Mouse (Mus musculus) heart, embryonic 10.5 days (tissue): ENCODE results near the gene Myo1c. TPM values are rescaled to one million over a fixed set of nuclear protein-coding genes. Genes with fewer than 3 reads are reported as not detected.

Experiments
- DNase-seq: peaks from one replicate; pipeline ENCODE4 v3.0.0-alpha.2; 2017; ENCODE audit warnings: low spot score
- H3K27ac ChIP-seq: fragments of 300-500 bp; sonication (generic); 2 replicates; pipeline ENCODE4 v1.5.1; 2016; ENCODE audit warnings: mild to moderate bottlenecking
- H3K27me3 ChIP-seq: fragments of 300-500 bp; sonication (generic); 2 replicates; pipeline ENCODE4 v1.6.1; 2016; ENCODE audit warnings: mild to moderate bottlenecking; ENCODE audit not compliant: poor library complexity, insufficient read depth, severe bottlenecking
- H3K36me3 ChIP-seq: fragments of 300-500 bp; sonication (generic); 2 replicates; pipeline ENCODE4 v1.6.1; 2016; ENCODE audit warnings: mild to moderate bottlenecking, moderate library complexity
- H3K4me1 ChIP-seq: fragments of 300-500 bp; sonication (generic); 2 replicates; pipeline ENCODE4 v1.6.1; 2016; ENCODE audit warnings: mild to moderate bottlenecking
- H3K4me3 ChIP-seq: fragments of 300-500 bp; sonication (generic); 2 replicates; pipeline ENCODE4 v1.5.1; 2016; ENCODE audit warnings: mild to moderate bottlenecking, moderate library complexity
- H3K9me3 ChIP-seq: fragments of 300-500 bp; sonication (generic); 2 replicates; pipeline ENCODE4 v1.6.1; 2016; ENCODE audit warnings: mild to moderate bottlenecking, moderate library complexity
- WGBS: fragments of 180-500 bp; shearing (Covaris S2); methylation state at CpG from one replicate; pipeline ENCODE4 v1.1.7; 2016; 5-methylcytosine and 5-hydroxymethylcytosine counted together
- polyA plus RNA-seq: library from polyadenylated mRNA; unstranded; fragments of >200 nt; fragmentation: Nextera tagmentation; extraction: Ambion mirVana; gene quantifications from 2 replicates; pipeline ENCODE4 v1.2.1, GENCODE M21; 2016

The Myo1c gene
- polyA plus RNA-seq, 1 experiment from 2014 or later = 55.3 TPM

- Histone ChIP-seq H3K9me3 (no peaks in the 10 kb centered on the region), H3K4me3 (peak overlapping the region; percentile 84), H3K27ac (peak overlapping the region; percentile 96), H3K36me3 (peaks cover 4% of the 10 kb centered on the region), H3K27me3 (no peaks in the 10 kb centered on the region), H3K4me1 (peaks cover 76% of the 10 kb centered on the region)
- no peak for DNase-seq
- WGBS = 21% methylated on average over 20 of the region's 20 CpGs
Measured at GRCm38 (mm10) chr11:75652222-75652941, 2.1 kb downstream of the Myo1c start.

- no peaks in the 10 kb centered on the region for H3K27me3 ChIP-seq
- H3K36me3 ChIP-seq = peaks cover 11% of the 10 kb centered on the region
- H3K4me1 ChIP-seq = peaks cover 80% of the 10 kb centered on the region
- DNase-seq = no peak
- 23% methylated on average over 14 of the region's 14 CpGs for WGBS
- peak overlapping the region; percentile 84 for H3K4me3 ChIP-seq
- no peaks in the 10 kb centered on the region for H3K9me3 ChIP-seq
- peak overlapping the region; percentile 96 for H3K27ac ChIP-seq
Measured at GRCm38 (mm10) chr11:75652942-75653684, 2.8 kb downstream of the Myo1c start.

GRCm38 (mm10) chr11:75653781-75654470, 3.6 kb downstream of the Myo1c start:
- H3K4me3 ChIP-seq = peak overlapping the region; percentile 84
- H3K9me3 ChIP-seq = no peaks in the 10 kb centered on the region
- peak overlapping the region; percentile 96 for H3K27ac ChIP-seq
- H3K27me3 ChIP-seq = no peaks in the 10 kb centered on the region
- H3K36me3 ChIP-seq = peaks cover 19% of the 10 kb centered on the region
- under 1% methylated on average over 42 of the region's 45 CpGs for WGBS
- peaks cover 78% of the 10 kb centered on the region for H3K4me1 ChIP-seq
- peak; percentile 96 for DNase-seq

- H3K27ac ChIP-seq = peak overlapping the region; percentile 96
- peaks cover 27% of the 10 kb centered on the region for H3K36me3 ChIP-seq
- no peaks in the 10 kb centered on the region for H3K9me3 ChIP-seq
- no peaks in the 10 kb centered on the region for H3K27me3 ChIP-seq
- H3K4me3 ChIP-seq = peak overlapping the region; percentile 84
- WGBS = 29% methylated on average over 25 of the region's 25 CpGs
- peaks cover 73% of the 10 kb centered on the region for H3K4me1 ChIP-seq
- DNase-seq = peak; percentile 82
Measured at GRCm38 (mm10) chr11:75654471-75655390, 4.4 kb downstream of the Myo1c start.

- Histone ChIP-seq H3K4me3 (peak overlapping the region; percentile 84), H3K27ac (peak overlapping the region; percentile 96), H3K27me3 (no peaks in the 10 kb centered on the region), H3K9me3 (no peaks in the 10 kb centered on the region), H3K36me3 (peaks cover 39% of the 10 kb centered on the region), H3K4me1 (peaks cover 66% of the 10 kb centered on the region)
- DNase-seq = peak; percentile 93
- 1% methylated on average over 70 of the region's 78 CpGs for WGBS
Measured at GRCm38 (mm10) chr11:75655621-75656545, 5.6 kb downstream of the Myo1c start.

GRCm38 (mm10) chr11:75656621-75657590, 6.6 kb downstream of the Myo1c start:
- WGBS = 51% methylated on average over 19 of the region's 20 CpGs
- peak overlapping the region; percentile 96 for H3K27ac ChIP-seq
- H3K4me1 ChIP-seq = peaks cover 60% of the 10 kb centered on the region

GRCm38 (mm10) chr11:75657841-75658240, 7.5 kb downstream of the Myo1c start:
- Histone ChIP-seq H3K9me3 (no peaks in the 10 kb centered on the region), H3K27ac (no peak overlapping the region), H3K4me1 (peaks cover 52% of the 10 kb centered on the region), H3K27me3 (no peaks in the 10 kb centered on the region), H3K4me3 (no peak overlapping the region), H3K36me3 (peaks cover 59% of the 10 kb centered on the region)
- no peak for DNase-seq

More at GRCm38 (mm10) chr11:75656621-75657590, 6.6 kb downstream of the Myo1c start:
- Histone ChIP-seq H3K36me3 (peaks cover 49% of the 10 kb centered on the region), H3K4me3 (peak overlapping the region; percentile 84), H3K9me3 (no peaks in the 10 kb centered on the region), H3K27me3 (no peaks in the 10 kb centered on the region)
- DNase-seq = no peak

- Histone ChIP-seq H3K27me3 (no peaks in the 10 kb centered on the region), H3K4me3 (no peak overlapping the region), H3K27ac (no peak overlapping the region), H3K4me1 (peaks cover 48% of the 10 kb centered on the region), H3K9me3 (no peaks in the 10 kb centered on the region), H3K36me3 (peaks cover 63% of the 10 kb centered on the region)
- no peak for DNase-seq
- 93% methylated on average over 13 of the region's 13 CpGs for WGBS
Measured at GRCm38 (mm10) chr11:75658311-75658710, 8.0 kb downstream of the Myo1c start.

GRCm38 (mm10) chr11:75658996-75659750, 8.9 kb downstream of the Myo1c start:
- no peaks in the 10 kb centered on the region for H3K9me3 ChIP-seq
- no peak for DNase-seq
- H3K4me1 ChIP-seq = peaks cover 40% of the 10 kb centered on the region
- H3K36me3 ChIP-seq = peaks cover 70% of the 10 kb centered on the region
- H3K27me3 ChIP-seq = no peaks in the 10 kb centered on the region
- H3K27ac ChIP-seq = no peak overlapping the region
- H3K4me3 ChIP-seq = no peak overlapping the region
- WGBS = 83% methylated on average over 14 of the region's 14 CpGs

- DNase-seq = no peak
- no peaks in the 10 kb centered on the region for H3K27me3 ChIP-seq
- WGBS = 93% methylated on average over 12 of the region's 12 CpGs
- no peak overlapping the region for H3K4me3 ChIP-seq
- H3K36me3 ChIP-seq = peaks cover 76% of the 10 kb centered on the region
- no peaks in the 10 kb centered on the region for H3K9me3 ChIP-seq
- no peak overlapping the region for H3K27ac ChIP-seq
- H3K4me1 ChIP-seq = peaks cover 30% of the 10 kb centered on the region
Measured at GRCm38 (mm10) chr11:75660081-75660590, 9.8 kb downstream of the Myo1c start.
